Mouse (Mus musculus): ENCODE data around the gene Sez6l2. TPM values are rescaled to one million over a fixed set of nuclear protein-coding genes. Genes with fewer than 3 reads are reported as not detected.
A peak's percentile ranks its signal among the peaks of the same experiment; 100 is the strongest.

The Sez6l2 gene
- polyA plus RNA-seq, 1 experiment, result 0.04 TPM

DNA sequence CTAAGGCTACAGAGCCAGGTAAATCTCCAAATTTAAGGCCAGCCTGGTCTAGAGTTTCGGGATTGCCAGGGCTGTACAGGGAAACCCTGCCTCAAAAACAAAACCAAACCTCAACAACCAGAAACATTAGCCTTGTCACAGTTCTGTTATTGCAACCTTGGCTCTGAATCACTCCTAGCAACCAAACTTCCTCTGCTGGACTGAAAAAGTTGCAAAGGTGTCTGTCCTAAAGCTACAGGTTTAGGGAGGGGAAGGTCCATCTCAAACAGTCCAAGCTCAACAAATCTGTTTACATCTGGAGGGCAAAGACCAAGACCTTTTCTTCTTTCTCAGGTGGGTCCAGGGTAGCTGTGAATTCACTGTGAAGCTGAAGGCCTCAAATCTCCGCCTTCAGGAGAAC lies 60.7 kb downstream of the Sez6l2 start:
- Histone ChIP-seq H3K4me3 (replicated peaks) (no peak overlapping the region), H3K4me1 (ENCODE audit: control insufficient read depth) (peaks cover 79% of the 10 kb centered on the region), H3K27me3 (ENCODE audit: control insufficient read depth) (no peaks in the 10 kb centered on the region), H3K9me3 (ENCODE audit: control insufficient read depth, low read length) (no peaks in the 10 kb centered on the region), H3K36me3 (ENCODE audit: control insufficient read depth) (peaks cover 50% of the 10 kb centered on the region)
- TF ChIP-seq TAL1 (IDR thresholded peaks at IDR 0.05; ENCODE audit: low read length) (no peak), GATA1 (IDR thresholded peaks at IDR 0.05; ENCODE audit: low read length) (no peak)

DNA sequence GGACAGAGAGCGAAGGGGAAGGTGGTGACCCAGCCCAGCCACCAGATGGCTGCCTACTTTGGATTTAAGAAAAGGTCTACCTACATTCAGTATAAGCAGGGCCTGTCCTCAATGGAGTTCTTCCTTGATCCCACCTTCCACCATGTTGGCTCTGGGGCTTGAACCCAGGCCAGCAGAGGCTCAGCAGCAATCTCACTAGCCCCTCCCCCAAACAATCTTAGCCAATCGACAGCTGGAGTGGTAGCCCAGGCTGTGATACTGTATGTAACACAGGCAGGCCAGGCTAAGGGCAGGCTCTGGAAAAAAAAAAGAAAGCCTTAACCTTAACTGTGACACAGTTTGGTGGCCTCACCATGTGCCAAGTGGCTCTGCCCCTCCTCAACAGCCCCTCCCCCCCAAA lies 61.4 kb downstream of the Sez6l2 start:
- TF ChIP-seq TAL1 (IDR thresholded peaks at IDR 0.05; ENCODE audit: low read length), result no peak
- no peak for TF ChIP-seq GATA1 (IDR thresholded peaks at IDR 0.05; ENCODE audit: low read length)
- Histone ChIP-seq H3K4me1 (ENCODE audit: control insufficient read depth) (peaks cover 85% of the 10 kb centered on the region), H3K36me3 (ENCODE audit: control insufficient read depth) (peaks cover 51% of the 10 kb centered on the region), H3K9me3 (ENCODE audit: control insufficient read depth, low read length) (no peaks in the 10 kb centered on the region), H3K4me3 (replicated peaks) (no peak overlapping the region), H3K27me3 (ENCODE audit: control insufficient read depth) (no peaks in the 10 kb centered on the region)

DNA sequence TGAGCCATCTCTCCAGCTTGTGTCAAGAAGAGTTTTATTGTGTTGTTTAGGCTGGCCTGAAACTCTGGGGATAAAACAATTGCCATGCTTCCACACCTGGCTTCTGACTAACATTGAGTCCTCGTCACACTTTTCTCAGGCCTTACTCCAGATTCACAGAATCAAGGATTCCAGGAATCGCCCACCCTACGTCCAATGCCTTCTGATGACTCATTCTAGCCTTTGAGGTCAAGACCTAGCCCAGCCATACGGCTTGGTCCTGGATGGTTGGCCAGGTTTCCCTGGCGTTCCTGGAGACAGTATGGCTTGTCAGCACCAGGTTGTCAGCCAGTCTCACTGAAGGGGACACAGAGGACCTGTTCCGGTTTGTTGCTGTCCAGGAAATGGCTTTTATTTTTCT lies 62.0 kb downstream of the Sez6l2 start:
- peaks cover 51% of the 10 kb centered on the region for H3K36me3 ChIP-seq (ENCODE audit: control insufficient read depth)
- no peak overlapping the region for H3K4me3 ChIP-seq (replicated peaks)
- H3K27me3 ChIP-seq (ENCODE audit: control insufficient read depth), result no peaks in the 10 kb centered on the region
- H3K4me1 ChIP-seq (ENCODE audit: control insufficient read depth), result peaks cover 85% of the 10 kb centered on the region
- TF ChIP-seq TAL1 (IDR thresholded peaks at IDR 0.05; ENCODE audit: low read length) (no peak), GATA1 (IDR thresholded peaks at IDR 0.05; ENCODE audit: low read length) (no peak)
- H3K9me3 ChIP-seq (ENCODE audit: control insufficient read depth, low read length), result no peaks in the 10 kb centered on the region

DNA sequence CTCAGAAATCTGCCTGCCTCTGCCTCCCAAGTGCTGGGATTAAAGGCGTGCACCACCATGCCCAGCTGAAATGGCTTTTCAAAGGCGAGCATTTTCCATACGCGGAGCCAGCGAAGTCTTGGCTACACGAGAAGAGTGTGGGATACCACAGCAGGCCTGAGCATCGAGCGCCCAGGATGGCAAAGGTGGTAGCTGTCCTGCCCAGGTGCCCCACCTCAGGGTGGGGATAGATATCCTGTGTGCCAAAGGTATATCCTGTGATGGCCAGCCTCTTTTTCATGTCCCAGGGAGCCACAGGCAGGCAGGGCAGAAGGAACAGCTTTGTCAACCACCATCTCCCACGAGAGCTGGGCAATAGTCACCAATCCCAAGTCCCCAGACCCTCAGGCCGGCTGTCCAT lies 62.5 kb downstream of the Sez6l2 start:
- no peak overlapping the region for H3K4me3 ChIP-seq (replicated peaks)
- H3K36me3 ChIP-seq (ENCODE audit: control insufficient read depth), result peaks cover 51% of the 10 kb centered on the region
- no peaks in the 10 kb centered on the region for H3K9me3 ChIP-seq (ENCODE audit: control insufficient read depth, low read length)
- H3K4me1 ChIP-seq (ENCODE audit: control insufficient read depth), result peaks cover 85% of the 10 kb centered on the region
- H3K27me3 ChIP-seq (ENCODE audit: control insufficient read depth), result no peaks in the 10 kb centered on the region
- TF ChIP-seq TAL1 (IDR thresholded peaks at IDR 0.05; ENCODE audit: low read length) (no peak), GATA1 (IDR thresholded peaks at IDR 0.05; ENCODE audit: low read length) (no peak)

DNA sequence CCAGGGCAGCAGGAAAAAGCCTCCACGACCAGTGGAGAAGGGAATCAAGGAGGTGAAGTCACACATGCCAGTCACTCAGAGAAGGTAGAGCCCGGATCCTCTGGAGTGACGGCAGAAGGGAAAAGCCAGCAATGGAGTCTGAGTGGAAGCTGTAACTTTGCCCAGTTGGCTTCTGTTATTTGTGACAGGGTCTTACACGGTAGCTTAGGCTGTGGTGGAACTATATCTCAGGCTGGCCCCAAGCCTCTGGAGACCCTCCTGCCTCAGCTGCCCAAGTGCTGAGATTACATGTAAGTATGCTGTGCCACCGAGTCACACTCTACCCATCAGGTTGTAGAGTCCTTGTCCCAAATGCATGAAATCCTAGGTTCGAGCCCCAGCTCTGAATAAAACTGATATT lies 63.0 kb downstream of the Sez6l2 start:
- Histone ChIP-seq H3K9me3 (ENCODE audit: control insufficient read depth, low read length) (no peaks in the 10 kb centered on the region), H3K36me3 (ENCODE audit: control insufficient read depth) (peaks cover 51% of the 10 kb centered on the region), H3K4me1 (ENCODE audit: control insufficient read depth) (peaks cover 83% of the 10 kb centered on the region), H3K4me3 (replicated peaks) (peak overlapping the region; percentile 62), H3K27me3 (ENCODE audit: control insufficient read depth) (no peaks in the 10 kb centered on the region)
- TF ChIP-seq TAL1 (IDR thresholded peaks at IDR 0.05; ENCODE audit: low read length) (no peak), GATA1 (IDR thresholded peaks at IDR 0.05; ENCODE audit: low read length) (no peak)

DNA sequence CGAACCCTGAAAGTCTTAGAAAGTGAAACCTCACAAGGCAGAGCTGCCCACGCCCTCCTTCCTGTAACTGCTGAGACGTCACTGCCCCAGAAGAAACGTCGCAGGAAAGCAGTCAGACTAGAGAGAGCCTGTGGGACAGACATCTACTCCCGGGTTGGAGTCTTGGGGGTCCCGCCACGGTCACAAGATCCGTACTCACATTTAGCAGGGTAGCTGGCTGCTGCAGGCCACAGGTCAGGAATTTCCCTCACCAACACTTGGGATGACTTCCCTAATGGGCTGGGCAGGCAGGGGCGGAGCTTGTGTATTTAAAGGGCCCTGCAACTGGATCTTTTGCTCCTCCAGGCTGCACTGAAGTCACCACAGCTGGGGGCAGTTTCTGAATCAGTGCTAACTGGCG lies 64.0 kb downstream of the Sez6l2 start, which contains the start of gene Mvp:
Gene Mvp (minus strand): TSS at position 302 of the 400 bp plus-strand sequence.
- H3K9me3 ChIP-seq (ENCODE audit: control insufficient read depth, low read length), result no peaks in the 10 kb centered on the region
- peaks cover 73% of the 10 kb centered on the region for H3K4me1 ChIP-seq (ENCODE audit: control insufficient read depth)
- H3K4me3 ChIP-seq (replicated peaks), result peak within 1 kb of the TSS; percentile 81
- H3K36me3 ChIP-seq (ENCODE audit: control insufficient read depth), result peaks cover 48% of the 10 kb centered on the region
- no peaks in the 10 kb centered on the region for H3K27me3 ChIP-seq (ENCODE audit: control insufficient read depth)
- TF ChIP-seq TAL1 (IDR thresholded peaks at IDR 0.05; ENCODE audit: low read length) (no peak), GATA1 (IDR thresholded peaks at IDR 0.05; ENCODE audit: low read length) (no peak)

DNA sequence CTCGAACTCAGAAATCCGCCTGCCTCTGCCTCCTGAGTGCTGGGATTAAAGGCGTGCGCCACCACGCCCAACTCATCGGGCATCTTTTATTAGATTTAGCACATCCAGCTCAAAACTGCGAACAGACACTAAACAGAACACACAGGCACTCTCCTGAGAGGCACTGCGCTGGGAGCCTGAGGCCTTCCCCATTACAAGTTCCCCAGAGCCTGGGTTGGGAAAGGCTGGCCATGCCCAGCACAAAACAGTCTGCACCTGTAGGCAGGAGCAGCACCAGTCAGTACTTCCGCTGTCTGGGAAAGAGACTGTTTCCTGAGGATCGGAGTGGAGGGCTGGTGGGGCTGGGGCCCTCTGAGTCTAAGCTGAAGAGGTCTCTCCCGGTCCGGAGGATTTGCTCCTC lies 64.6 kb downstream of the Sez6l2 start:
- Histone ChIP-seq H3K4me3 (replicated peaks) (peak overlapping the region; percentile 81), H3K4me1 (ENCODE audit: control insufficient read depth) (peaks cover 67% of the 10 kb centered on the region), H3K27me3 (ENCODE audit: control insufficient read depth) (no peaks in the 10 kb centered on the region), H3K9me3 (ENCODE audit: control insufficient read depth, low read length) (no peaks in the 10 kb centered on the region), H3K36me3 (ENCODE audit: control insufficient read depth) (peaks cover 45% of the 10 kb centered on the region)
- no peak for TF ChIP-seq GATA1 (IDR thresholded peaks at IDR 0.05; ENCODE audit: low read length)

DNA sequence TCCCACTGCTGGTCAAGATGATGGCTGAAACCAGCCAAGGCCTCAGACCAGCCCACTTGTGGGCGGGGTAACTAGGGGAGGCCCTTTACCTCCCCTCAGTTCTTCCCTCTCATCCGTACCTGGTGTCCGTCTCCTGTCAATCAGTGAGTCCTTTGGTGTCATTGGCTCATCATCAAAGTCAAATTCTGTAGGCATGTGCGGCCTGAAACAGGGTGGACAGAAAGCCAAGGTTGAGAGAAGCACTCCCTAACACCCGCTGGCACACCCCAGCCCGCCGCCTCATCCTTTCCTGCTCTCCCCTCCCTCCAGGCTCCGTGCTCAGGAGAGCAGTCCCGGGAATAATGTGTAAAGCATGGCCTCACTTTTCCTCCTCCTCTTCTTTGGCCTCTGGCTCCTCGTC lies 65.7 kb downstream of the Sez6l2 start:
- Histone ChIP-seq H3K4me3 (replicated peaks) (peak overlapping the region; percentile 81), H3K4me1 (ENCODE audit: control insufficient read depth) (peaks cover 70% of the 10 kb centered on the region), H3K36me3 (ENCODE audit: control insufficient read depth) (peaks cover 45% of the 10 kb centered on the region), H3K9me3 (ENCODE audit: control insufficient read depth, low read length) (no peaks in the 10 kb centered on the region), H3K27me3 (ENCODE audit: control insufficient read depth) (peaks cover 5% of the 10 kb centered on the region)
- TF ChIP-seq GATA1 (IDR thresholded peaks at IDR 0.05; ENCODE audit: low read length) (no peak), TAL1 (IDR thresholded peaks at IDR 0.05; ENCODE audit: low read length) (no peak)

DNA sequence TGATC lies 65.9 kb downstream of the Sez6l2 start, which contains the start of gene Pagr1b:
Gene Pagr1b (minus strand): TSS at position 4 of the 5 bp plus-strand sequence.
- no peaks in the 10 kb centered on the region for H3K9me3 ChIP-seq (ENCODE audit: control insufficient read depth, low read length)
- peaks cover 45% of the 10 kb centered on the region for H3K36me3 ChIP-seq (ENCODE audit: control insufficient read depth)
- peak within 1 kb of the TSS; percentile 81 for H3K4me3 ChIP-seq (replicated peaks)
- H3K4me1 ChIP-seq (ENCODE audit: control insufficient read depth), result peaks cover 70% of the 10 kb centered on the region
- peaks cover 6% of the 10 kb centered on the region for H3K27me3 ChIP-seq (ENCODE audit: control insufficient read depth)
- TF ChIP-seq TAL1 (IDR thresholded peaks at IDR 0.05; ENCODE audit: low read length) (no peak), GATA1 (IDR thresholded peaks at IDR 0.05; ENCODE audit: low read length) (no peak)

DNA sequence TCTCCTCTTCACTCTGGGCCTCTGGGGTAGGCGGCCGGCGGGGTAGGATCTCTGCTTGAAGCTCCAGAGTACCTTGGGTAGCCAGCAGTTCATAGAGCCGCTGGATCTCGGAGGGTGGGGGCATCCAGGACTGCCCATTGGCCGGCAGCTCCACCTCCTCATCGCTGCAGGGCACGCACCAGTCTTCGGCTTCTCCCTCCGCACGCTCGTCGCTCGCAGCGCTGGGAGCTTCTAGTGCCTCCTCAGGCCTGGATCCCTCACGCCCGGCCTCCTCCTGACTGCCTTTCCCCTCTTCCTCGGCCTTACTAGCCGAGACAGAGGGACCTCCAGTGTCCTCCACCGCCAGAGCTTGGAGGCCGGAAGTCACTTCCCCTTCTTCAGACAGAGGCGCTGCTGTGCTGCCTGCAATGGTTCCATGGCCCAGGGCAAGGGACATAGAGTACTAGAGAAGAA lies 66.1 kb downstream of the Sez6l2 start:
- peak overlapping the region; percentile 81 for H3K4me3 ChIP-seq (replicated peaks)
- peaks cover 7% of the 10 kb centered on the region for H3K27me3 ChIP-seq (ENCODE audit: control insufficient read depth)
- H3K9me3 ChIP-seq (ENCODE audit: control insufficient read depth, low read length), result no peaks in the 10 kb centered on the region
- TF ChIP-seq TAL1 (IDR thresholded peaks at IDR 0.05; ENCODE audit: low read length) (no peak), GATA1 (IDR thresholded peaks at IDR 0.05; ENCODE audit: low read length) (no peak)
- H3K4me1 ChIP-seq (ENCODE audit: control insufficient read depth), result peaks cover 70% of the 10 kb centered on the region
- peaks cover 45% of the 10 kb centered on the region for H3K36me3 ChIP-seq (ENCODE audit: control insufficient read depth)

Measured in erythroblast, embryonic 14.5 days (primary cell).